Mouse (Mus musculus): Measurements from ENCODE around the gene Fam76a. TPM values are rescaled to one million over a fixed set of nuclear protein-coding genes. Genes with fewer than 3 reads are reported as not detected.

Fam76a gene
- 43.0 and 44.7 TPM in 2 replicates for polyA plus RNA-seq (2014; fragmentation: Nextera tagmentation; extraction: Ambion mirVana)

DNA sequence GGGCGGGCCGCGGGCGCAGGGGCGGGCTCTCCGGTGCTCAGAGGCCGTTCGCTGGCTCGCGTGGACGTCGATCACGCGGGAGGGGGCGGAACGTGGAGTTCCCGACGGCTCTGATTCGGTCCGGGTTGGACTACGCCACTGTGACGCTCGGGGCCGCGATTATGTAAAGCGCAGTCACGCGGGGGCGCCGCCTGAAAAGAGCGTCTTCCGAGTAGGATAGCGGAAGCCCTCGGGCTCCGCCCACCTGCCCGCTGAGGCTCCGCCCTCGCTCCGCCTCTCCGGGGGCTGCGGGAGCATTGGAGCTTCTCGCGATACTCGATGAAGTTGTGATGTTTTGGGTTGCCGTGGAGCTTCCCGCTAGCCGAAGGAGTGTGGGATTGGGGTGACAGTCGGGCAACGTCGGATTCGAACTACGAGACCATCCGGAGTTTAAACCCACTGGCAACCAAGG, at the start of gene Fam76a:
Fam76a (minus strand) TSS at position 1 of the 451 bp plus-strand sequence.
- under 1% methylated on average over 52 of the region's 53 CpGs for WGBS

DNA sequence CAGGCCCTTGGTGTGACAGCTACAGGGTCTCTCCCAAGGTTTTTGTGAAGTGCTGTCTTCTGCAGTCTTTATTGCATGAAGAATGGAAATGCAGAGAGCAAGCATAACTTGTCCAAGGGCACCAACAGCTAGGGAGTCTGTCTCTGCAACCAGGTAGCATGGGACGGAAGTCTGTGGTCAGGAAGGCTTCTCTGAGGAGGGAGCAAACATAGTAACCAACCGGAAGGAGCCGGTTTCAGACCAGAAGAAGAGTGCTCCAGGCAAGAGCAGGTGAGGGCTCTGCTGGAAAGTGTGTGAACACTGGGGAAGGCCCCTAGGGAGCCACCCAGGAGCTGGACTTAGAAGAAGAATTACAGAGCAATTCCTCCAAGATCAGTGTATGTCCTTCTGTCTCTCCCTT, 49.7 kb upstream of the Fam76a start:
- WGBS = 64% methylated on average over 3 of the region's 3 CpGs
- Histone ChIP-seq H3K9me3 (ENCODE audit: low read depth, low read length) (no peaks in the 10 kb centered on the region), H3K4me1 (ENCODE audit: insufficient read depth) (peaks cover 15% of the 10 kb centered on the region), H3K4me3 (ENCODE audit: low read depth, low read length) (no peak overlapping the region), H3K27me3 (ENCODE audit: insufficient read depth, low read length) (peaks cover 17% of the 10 kb centered on the region; the same call in 1 of the 2 replicates), H3K9ac (no peak overlapping the region), H3K36me3 (ENCODE audit: insufficient read depth) (no peaks in the 10 kb centered on the region), H3K27ac (ENCODE audit: low read depth) (0 out of 2 replicates have a peak overlapping the region, but pooled peaks have one; percentile 8), H3K4me2 (no peak overlapping the region)
- no peak for TF ChIP-seq CTCF (IDR thresholded peaks at IDR 0.05; ENCODE audit: low read depth)
- DNase-seq (no peak), ATAC-seq (ENCODE audit: insufficient read depth) (no peak)

More for the DNA sequence above, at the start of gene Fam76a:
- Histone ChIP-seq H3K4me2 (peak within 1 kb of the TSS; percentile 86), H3K27me3 (ENCODE audit: insufficient read depth, low read length) (no peaks in the 10 kb centered on the region), H3K9ac (peak within 1 kb of the TSS; percentile 83), H3K4me1 (ENCODE audit: insufficient read depth) (no peaks in the 10 kb centered on the region), H3K4me3 (ENCODE audit: low read depth, low read length) (peak within 1 kb of the TSS; percentile 94), H3K27ac (ENCODE audit: low read depth) (peak within 1 kb of the TSS; percentile 74), H3K9me3 (ENCODE audit: low read depth, low read length) (no peaks in the 10 kb centered on the region), H3K36me3 (ENCODE audit: insufficient read depth) (peaks cover 11% of the 10 kb centered on the region)
- peak; percentile 100 for DNase-seq
- TF ChIP-seq CTCF (IDR thresholded peaks at IDR 0.05; ENCODE audit: low read depth) = no peak
- peak; percentile 98 for ATAC-seq (ENCODE audit: insufficient read depth)

DNA sequence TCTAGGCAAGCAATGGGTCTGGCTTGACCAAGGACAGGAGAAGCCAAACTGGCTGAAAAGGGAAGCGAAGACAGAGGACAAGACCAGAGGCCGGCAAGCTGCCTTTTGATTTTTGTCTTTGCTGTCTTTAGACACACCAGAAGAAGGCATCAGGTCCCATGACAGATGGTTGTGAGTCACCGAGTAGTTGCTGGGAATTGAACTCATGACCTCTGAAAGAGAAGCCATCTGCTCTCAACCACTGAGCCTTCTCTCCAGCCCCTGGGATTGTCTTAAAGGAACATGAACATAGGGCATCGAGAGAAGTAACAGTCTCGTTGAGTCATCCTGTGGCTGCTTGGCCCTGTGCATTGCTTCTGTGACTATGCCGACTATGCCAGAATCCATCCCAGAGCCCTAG, 49.2 kb upstream of the Fam76a start:
- Histone ChIP-seq H3K36me3 (ENCODE audit: insufficient read depth) (no peaks in the 10 kb centered on the region), H3K4me2 (no peak overlapping the region), H3K27me3 (ENCODE audit: insufficient read depth, low read length) (peaks cover 17% of the 10 kb centered on the region; the same call in 1 of the 2 replicates), H3K9me3 (ENCODE audit: low read depth, low read length) (no peaks in the 10 kb centered on the region), H3K4me1 (ENCODE audit: insufficient read depth) (peaks cover 15% of the 10 kb centered on the region), H3K27ac (ENCODE audit: low read depth) (no peak overlapping the region), H3K4me3 (ENCODE audit: low read depth, low read length) (no peak overlapping the region), H3K9ac (no peak overlapping the region)
- ATAC-seq (ENCODE audit: insufficient read depth) (no peak), DNase-seq (no peak)
- TF ChIP-seq CTCF (IDR thresholded peaks at IDR 0.05; ENCODE audit: low read depth) = no peak
- 70% methylated on average over 6 of the region's 6 CpGs for WGBS

DNA sequence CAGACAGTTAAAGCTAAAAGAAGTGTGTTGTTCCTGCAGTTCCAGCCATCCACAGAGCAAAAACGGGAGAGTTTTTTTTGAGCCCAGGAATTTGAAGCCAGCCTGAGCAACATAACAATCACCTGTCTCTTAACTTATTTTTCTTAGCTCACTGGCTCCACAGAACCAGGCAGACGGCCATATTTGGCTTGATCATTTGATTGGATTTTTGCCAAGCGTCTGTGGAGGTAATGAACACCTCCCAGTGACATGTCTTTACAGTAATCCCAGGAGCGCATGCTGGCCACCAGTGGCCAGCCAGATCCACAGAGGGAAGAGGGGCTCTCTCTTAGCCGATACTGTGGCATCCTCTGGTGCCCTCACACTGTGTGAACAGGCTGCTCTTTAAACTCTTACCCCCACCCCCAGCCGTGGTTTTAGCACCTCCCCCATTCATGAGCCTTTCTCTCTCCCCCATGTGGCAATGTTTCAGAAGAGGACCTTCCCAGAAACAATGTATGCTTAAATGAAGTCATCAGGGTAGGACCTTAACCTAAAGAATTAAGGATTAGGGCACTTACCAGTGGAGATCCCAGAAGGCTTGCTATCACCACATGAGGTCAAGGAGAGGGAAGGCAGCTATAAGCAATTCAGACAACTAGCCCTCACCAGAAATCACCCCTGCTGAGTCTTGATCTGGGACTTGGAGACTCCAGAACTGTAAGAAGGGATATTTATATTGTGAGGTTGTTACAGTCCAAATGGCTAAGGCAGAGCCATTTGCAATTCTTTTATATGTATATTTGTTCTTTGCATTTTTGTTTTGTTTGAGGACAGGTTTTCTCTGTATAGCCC, 46.0 kb upstream of the Fam76a start:
- DNase-seq (no peak), ATAC-seq (ENCODE audit: insufficient read depth) (no peak)
- no peak for TF ChIP-seq CTCF (IDR thresholded peaks at IDR 0.05; ENCODE audit: low read depth)
- H3K27ac ChIP-seq (ENCODE audit: low read depth) = no peak overlapping the region
- H3K4me2 ChIP-seq = no peak overlapping the region
- no peaks in the 10 kb centered on the region for H3K36me3 ChIP-seq (ENCODE audit: insufficient read depth)
- H3K4me1 ChIP-seq (ENCODE audit: insufficient read depth) = 0 out of 2 replicates have a peak, but pooled peaks cover 5% of the 10 kb centered on the region
- H3K9ac ChIP-seq = no peak overlapping the region
- H3K27me3 ChIP-seq (ENCODE audit: insufficient read depth, low read length) = 0 out of 2 replicates have a peak, but pooled peaks cover under 1% of the 10 kb centered on the region
- 32% methylated on average over 6 of the region's 6 CpGs for WGBS
- no peak overlapping the region for H3K4me3 ChIP-seq (ENCODE audit: low read depth, low read length)
- H3K9me3 ChIP-seq (ENCODE audit: low read depth, low read length) = no peaks in the 10 kb centered on the region

DNA sequence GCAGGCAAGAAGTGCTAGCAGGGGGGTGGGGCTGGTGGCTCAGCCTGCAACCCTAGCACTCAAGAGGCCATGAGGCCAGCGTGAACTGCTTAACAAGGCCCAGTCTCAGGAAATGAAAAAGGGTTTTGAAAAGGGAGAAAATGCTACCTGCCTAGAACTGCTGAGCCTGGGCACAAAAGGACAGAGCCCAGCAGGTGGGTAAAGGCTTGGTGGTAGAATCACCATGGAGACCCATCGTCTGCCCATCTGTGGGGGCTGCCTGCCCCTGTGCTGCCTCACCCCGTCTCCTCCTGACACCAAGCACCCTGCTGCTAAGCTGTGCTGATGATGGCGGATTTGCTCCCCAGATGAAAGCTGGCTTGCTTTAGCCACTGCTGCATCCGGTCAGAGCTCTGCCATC, 42.1 kb upstream of the Fam76a start:
- Histone ChIP-seq H3K27ac (ENCODE audit: low read depth) (no peak overlapping the region), H3K36me3 (ENCODE audit: insufficient read depth) (no peaks in the 10 kb centered on the region), H3K4me2 (no peak overlapping the region), H3K4me1 (ENCODE audit: insufficient read depth) (peaks cover 18% of the 10 kb centered on the region), H3K27me3 (ENCODE audit: insufficient read depth, low read length) (no peaks in the 10 kb centered on the region), H3K9ac (no peak overlapping the region), H3K9me3 (ENCODE audit: low read depth, low read length) (no peaks in the 10 kb centered on the region), H3K4me3 (ENCODE audit: low read depth, low read length) (no peak overlapping the region)
- ATAC-seq (ENCODE audit: insufficient read depth) (no peak), DNase-seq (no peak)
- WGBS = 35% methylated on average over 5 of the region's 5 CpGs
- no peak for TF ChIP-seq CTCF (IDR thresholded peaks at IDR 0.05; ENCODE audit: low read depth)

DNA sequence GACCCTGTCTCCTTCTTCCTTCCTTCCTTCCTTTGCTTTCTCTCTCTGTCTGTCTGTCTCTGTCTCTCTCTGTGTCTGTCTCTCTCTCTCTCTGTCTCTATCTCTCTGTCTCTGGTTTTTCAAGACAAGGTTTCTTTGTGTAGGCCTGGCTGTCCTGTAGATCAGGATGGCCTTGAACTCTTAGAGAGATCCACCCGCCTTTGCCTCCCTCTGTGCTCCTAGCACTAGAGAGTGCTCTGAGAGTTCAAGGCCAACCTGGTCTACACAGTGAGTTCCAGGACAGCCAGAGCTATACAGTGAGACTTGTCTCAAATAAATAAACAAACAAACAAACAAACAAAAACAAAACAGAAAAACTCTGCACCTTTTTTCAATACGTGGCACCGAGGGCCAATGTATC, 41.7 kb upstream of the Fam76a start:
- Histone ChIP-seq H3K9ac (no peak overlapping the region), H3K9me3 (ENCODE audit: low read depth, low read length) (no peaks in the 10 kb centered on the region), H3K27ac (ENCODE audit: low read depth) (no peak overlapping the region), H3K36me3 (ENCODE audit: insufficient read depth) (no peaks in the 10 kb centered on the region), H3K4me2 (no peak overlapping the region), H3K4me3 (ENCODE audit: low read depth, low read length) (no peak overlapping the region), H3K27me3 (ENCODE audit: insufficient read depth, low read length) (no peaks in the 10 kb centered on the region), H3K4me1 (ENCODE audit: insufficient read depth) (peaks cover 22% of the 10 kb centered on the region)
- no peak for DNase-seq
- no peak for ATAC-seq (ENCODE audit: insufficient read depth)
- no peak for TF ChIP-seq CTCF (IDR thresholded peaks at IDR 0.05; ENCODE audit: low read depth)
- WGBS = 48% methylated on average over 3 of the region's 3 CpGs

DNA sequence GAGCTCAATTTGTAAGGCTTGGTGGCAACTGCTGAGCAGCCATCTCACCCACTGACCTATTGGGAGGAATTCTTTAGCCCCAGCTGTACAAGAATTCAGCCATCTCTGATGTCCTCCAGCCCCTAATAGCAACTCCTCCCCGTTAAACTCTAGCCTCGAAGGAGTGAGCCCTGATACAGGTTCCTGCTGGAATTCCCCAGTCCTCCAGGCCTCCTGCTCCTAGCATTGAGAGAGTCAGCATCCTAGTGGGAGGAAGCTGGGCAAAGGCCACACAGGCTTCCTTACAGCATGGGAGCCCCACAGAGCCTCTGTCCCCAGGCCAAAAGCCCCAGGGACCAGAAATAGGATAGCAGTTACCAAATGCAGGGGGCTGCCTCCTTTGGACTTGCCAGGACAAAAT, 41.1 kb upstream of the Fam76a start:
- Histone ChIP-seq H3K4me3 (ENCODE audit: low read depth, low read length) (no peak overlapping the region), H3K36me3 (ENCODE audit: insufficient read depth) (no peaks in the 10 kb centered on the region), H3K4me2 (no peak overlapping the region), H3K9ac (no peak overlapping the region), H3K4me1 (ENCODE audit: insufficient read depth) (peaks cover 26% of the 10 kb centered on the region), H3K27ac (ENCODE audit: low read depth) (no peak overlapping the region), H3K27me3 (ENCODE audit: insufficient read depth, low read length) (no peaks in the 10 kb centered on the region), H3K9me3 (ENCODE audit: low read depth, low read length) (no peaks in the 10 kb centered on the region)
- ATAC-seq (ENCODE audit: insufficient read depth) = no peak
- WGBS = 51% methylated on average over 2 of the region's 2 CpGs
- no peak for TF ChIP-seq CTCF (IDR thresholded peaks at IDR 0.05; ENCODE audit: low read depth)
- no peak for DNase-seq
